Mouse (Mus musculus) gastrocnemius, adult 2 months (tissue): ENCODE results near the gene Myo16. TPM values are rescaled to one million over a fixed set of nuclear protein-coding genes. Genes with fewer than 3 reads are reported as not detected.

Experiments used
- DNase-seq: peaks from one replicate; pipeline ENCODE4 v3.0.0; 2022
- H3K27ac ChIP-seq: fragments of 200-600 bp; 2 replicates; pipeline ENCODE4 v1.8.1; 2022; ENCODE audit warnings: mild to moderate bottlenecking
- H3K4me3 ChIP-seq: fragments of 200-600 bp; 2 replicates; pipeline ENCODE4 v1.8.1; 2022; ENCODE audit warnings: mild to moderate bottlenecking, moderate library complexity
- CTCF ChIP-seq: fragments of 200-600 bp; IDR thresholded peaks from 2 replicates; pipeline ENCODE4 v1.8.1; 2022; ENCODE audit warnings: antibody characterized with exemption, mild to moderate bottlenecking, moderate library complexity
- intact Hi-C: fragments of 180-260 bp; cut with DNase I; formaldehyde crosslinking; loops from one replicate; pipeline ENCODE4 v1.15.1; 2025
- total RNA-seq, 2 experiments: library from RNA; stranded (reverse); gene quantifications; 2 replicates each; pipeline ENCODE4 v1.2.3; 2021

The Myo16 gene
- total RNA-seq, 2 experiments from 2014 or later, result 0.08 to 0.36 TPM

GRCm38 (mm10) chr8:10565231-10566029, 411.7 kb downstream of the Myo16 start:
- intact Hi-C loops, result no loop called here
- H3K27ac ChIP-seq, result no peak overlapping the region
- TF ChIP-seq CTCF, result no peak

GRCm38 (mm10) chr8:10568448-10568847, 414.7 kb downstream of the Myo16 start:
- DNase-seq, result no peak
- no peak overlapping the region for H3K27ac ChIP-seq
- no peak overlapping the region for H3K4me3 ChIP-seq
- TF ChIP-seq CTCF, result no peak
- intact Hi-C loops, result no loop called here

More at GRCm38 (mm10) chr8:10565231-10566029, 411.7 kb downstream of the Myo16 start:
- no peak overlapping the region for H3K4me3 ChIP-seq
- no peak for DNase-seq

- DNase-seq, result peak; percentile 87
- Histone ChIP-seq H3K4me3 (no peak overlapping the region), H3K27ac (0 out of 2 replicates have a peak overlapping the region, but pooled peaks have one; percentile 4)
- TF ChIP-seq CTCF, result peak; percentile 96
- intact Hi-C loops, result loop anchor here (1.0 to 10.0 kb wide), 5 partner anchors 132 to 613 kb away; no protein-coding TSS in a partner anchor
Observed at GRCm38 (mm10) chr8:10574096-10574495, 420.4 kb downstream of the Myo16 start.

- intact Hi-C loops, result loop anchor here (2.0 to 10.0 kb wide), 2 partner anchors 250 to 432 kb away; no protein-coding TSS in a partner anchor
- no peak for DNase-seq
Observed at GRCm38 (mm10) chr8:10575244-10575643, 421.5 kb downstream of the Myo16 start.

GRCm38 (mm10) chr8:10586956-10587744, 433.4 kb downstream of the Myo16 start:
- intact Hi-C loops, result loop anchor here (5.0 kb wide), 1 partner anchor 500 kb away; no protein-coding TSS in a partner anchor
- Histone ChIP-seq H3K4me3 (peak overlapping the region; percentile 57), H3K27ac (peak overlapping the region; percentile 89)
- TF ChIP-seq CTCF, result no peak
- peak; percentile 88 for DNase-seq

More at GRCm38 (mm10) chr8:10575244-10575643, 421.5 kb downstream of the Myo16 start:
- H3K27ac ChIP-seq, result no peak overlapping the region
- no peak for TF ChIP-seq CTCF
- no peak overlapping the region for H3K4me3 ChIP-seq

GRCm38 (mm10) chr8:10589422-10589933, 435.8 kb downstream of the Myo16 start:
- no peak overlapping the region for H3K27ac ChIP-seq
- no peak for TF ChIP-seq CTCF
- no peak for DNase-seq
- intact Hi-C loops, result loop anchor here (5.0 kb wide), 1 partner anchor 498 kb away; no protein-coding TSS in a partner anchor
- H3K4me3 ChIP-seq, result no peak overlapping the region

GRCm38 (mm10) chr8:10592917-10593316, 439.2 kb downstream of the Myo16 start:
- no peak for TF ChIP-seq CTCF
- intact Hi-C loops, result no loop called here

GRCm38 (mm10) chr8:10596353-10596752, 442.6 kb downstream of the Myo16 start:
- DNase-seq, result no peak
- intact Hi-C loops, result no loop called here
- TF ChIP-seq CTCF, result no peak
- no peak overlapping the region for H3K27ac ChIP-seq
- no peak overlapping the region for H3K4me3 ChIP-seq

More at GRCm38 (mm10) chr8:10592917-10593316, 439.2 kb downstream of the Myo16 start:
- H3K27ac ChIP-seq, result no peak overlapping the region
- no peak overlapping the region for H3K4me3 ChIP-seq
- DNase-seq, result no peak

GRCm38 (mm10) chr8:10597595-10597994, 443.9 kb downstream of the Myo16 start:
- no peak for TF ChIP-seq CTCF
- no peak for DNase-seq
- intact Hi-C loops, result no loop called here
- Histone ChIP-seq H3K4me3 (no peak overlapping the region), H3K27ac (no peak overlapping the region)

- Histone ChIP-seq H3K4me3 (no peak overlapping the region), H3K27ac (no peak overlapping the region)
- intact Hi-C loops, result no loop called here
- DNase-seq, result no peak
- TF ChIP-seq CTCF, result no peak
Observed at GRCm38 (mm10) chr8:10598889-10599288, 445.2 kb downstream of the Myo16 start.

GRCm38 (mm10) chr8:10606028-10606815, 452.5 kb downstream of the Myo16 start:
- intact Hi-C loops, result no loop called here
- TF ChIP-seq CTCF, result no peak
- Histone ChIP-seq H3K4me3 (no peak overlapping the region), H3K27ac (no peak overlapping the region)
- no peak for DNase-seq

GRCm38 (mm10) chr8:10606816-10607209, 453.1 kb downstream of the Myo16 start:
- Histone ChIP-seq H3K27ac (no peak overlapping the region), H3K4me3 (no peak overlapping the region)
- no peak for TF ChIP-seq CTCF
- no peak for DNase-seq
- intact Hi-C loops, result no loop called here
